Mouse (Mus musculus): ENCODE measurements at regions not wholly inside any gene's neighbourhood (a gene's known extent, or its start where the extent isn't known, plus 50 kb on each side); places are given as distances from the start of the nearest gene placed in this dataset.

DNA sequence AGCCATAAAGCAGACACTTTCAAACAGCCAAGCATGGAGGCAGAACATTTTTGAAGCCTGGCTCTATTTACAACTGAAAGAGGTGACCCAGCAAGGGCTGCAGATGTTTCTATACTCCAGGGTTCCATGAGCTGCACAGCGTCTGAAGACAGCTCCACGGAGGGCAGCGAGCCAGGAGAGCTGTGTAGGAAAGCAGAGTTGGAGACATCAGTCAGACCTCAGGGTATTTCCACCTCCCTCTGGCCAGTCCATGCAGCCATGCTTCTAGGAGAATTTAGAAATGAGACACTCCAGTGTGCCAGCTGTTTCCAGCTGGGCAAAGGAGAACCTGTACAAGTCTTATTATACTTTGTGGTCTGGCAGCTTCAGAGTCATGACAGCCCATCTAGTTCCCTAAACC is 85.8 kb downstream of the Aldh8a1 start:
- 57% methylated on average over 3 of the region's 3 CpGs for WGBS (ENCODE audit: insufficient replicate concordance)
- Histone ChIP-seq H3K27me3 (no peaks in the 10 kb centered on the region), H3K9ac (no peak overlapping the region), H3K4me2 (no peak overlapping the region), H3K4me3 (replicated peaks) (no peak overlapping the region), H3K36me3 (replicated peaks) (no peaks in the 10 kb centered on the region), H3K9me3 (replicated peaks) (no peaks in the 10 kb centered on the region), H3K27ac (replicated peaks) (no peak overlapping the region), H3K4me1 (replicated peaks) (peaks cover 6% of the 10 kb centered on the region; the same call in 1 of the 2 replicates)
- no peak for ATAC-seq (ENCODE audit: insufficient read depth)

DNA sequence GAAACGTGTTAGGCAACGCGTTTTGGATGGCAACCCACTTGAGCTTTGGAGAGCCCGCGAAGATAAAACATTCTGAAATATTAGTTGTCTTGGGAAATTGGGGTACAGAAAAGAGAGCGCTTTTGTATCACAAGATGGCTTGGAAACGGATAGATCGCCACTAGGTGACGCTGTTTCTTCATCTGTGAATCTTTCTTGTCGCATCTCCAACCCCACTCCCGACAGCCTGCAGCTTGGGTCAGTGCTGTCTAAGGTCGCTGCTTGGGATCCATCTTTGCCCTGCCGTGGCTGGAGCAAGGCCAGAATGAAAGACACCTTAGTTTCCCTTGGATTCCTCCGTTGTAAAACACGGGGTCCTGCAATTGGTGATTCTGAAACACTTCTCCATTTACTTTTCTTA is 88.3 kb downstream of the Aldh8a1 start:
- Histone ChIP-seq H3K4me3 (replicated peaks) (no peak overlapping the region), H3K4me1 (replicated peaks) (peaks cover 4% of the 10 kb centered on the region; the same call in 1 of the 2 replicates), H3K9me3 (replicated peaks) (no peaks in the 10 kb centered on the region), H3K27me3 (no peaks in the 10 kb centered on the region), H3K4me2 (peak overlapping the region; percentile 27; the same call in 1 of the 2 replicates), H3K9ac (no peak overlapping the region), H3K36me3 (replicated peaks) (no peaks in the 10 kb centered on the region), H3K27ac (replicated peaks) (no peak overlapping the region)
- no peak for ATAC-seq (ENCODE audit: insufficient read depth)
- WGBS (ENCODE audit: insufficient replicate concordance) = 2% methylated on average over 15 of the region's 15 CpGs

DNA sequence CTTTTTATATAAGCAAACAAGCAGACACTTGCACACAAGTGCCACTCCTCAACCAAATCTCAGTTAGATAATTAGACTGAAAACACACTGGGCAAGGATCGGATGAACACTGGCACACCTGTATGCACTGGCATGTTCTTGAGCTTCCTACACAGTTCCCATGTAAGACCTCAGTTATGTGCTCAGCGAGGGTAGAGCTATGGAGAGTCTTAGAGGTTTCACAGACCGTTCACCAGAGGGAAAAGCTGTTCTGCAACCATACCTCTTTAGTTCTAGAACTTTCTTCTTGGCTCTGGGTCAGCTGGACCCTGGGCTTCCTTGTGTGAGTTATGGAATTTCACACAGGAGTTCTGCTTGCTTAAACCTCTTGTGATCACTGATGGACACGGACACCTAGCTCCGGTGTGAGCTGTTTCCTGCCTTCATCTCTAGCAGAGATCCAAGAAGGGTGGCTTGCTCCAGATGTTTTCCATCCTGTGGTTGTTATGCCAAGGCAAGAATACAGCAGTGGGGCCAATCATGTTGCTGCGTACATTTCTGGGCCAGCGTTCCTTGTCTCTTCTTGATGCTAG is 88.8 kb downstream of the Aldh8a1 start:
- Histone ChIP-seq H3K36me3 (replicated peaks) (no peaks in the 10 kb centered on the region), H3K4me1 (replicated peaks) (no peaks in the 10 kb centered on the region), H3K27me3 (no peaks in the 10 kb centered on the region), H3K4me3 (replicated peaks) (no peak overlapping the region), H3K9me3 (replicated peaks) (no peaks in the 10 kb centered on the region), H3K9ac (no peak overlapping the region), H3K27ac (replicated peaks) (no peak overlapping the region), H3K4me2 (no peak overlapping the region)
- no peak for ATAC-seq (ENCODE audit: insufficient read depth)
- 63% methylated on average over 7 of the region's 7 CpGs for WGBS (ENCODE audit: insufficient replicate concordance)

DNA sequence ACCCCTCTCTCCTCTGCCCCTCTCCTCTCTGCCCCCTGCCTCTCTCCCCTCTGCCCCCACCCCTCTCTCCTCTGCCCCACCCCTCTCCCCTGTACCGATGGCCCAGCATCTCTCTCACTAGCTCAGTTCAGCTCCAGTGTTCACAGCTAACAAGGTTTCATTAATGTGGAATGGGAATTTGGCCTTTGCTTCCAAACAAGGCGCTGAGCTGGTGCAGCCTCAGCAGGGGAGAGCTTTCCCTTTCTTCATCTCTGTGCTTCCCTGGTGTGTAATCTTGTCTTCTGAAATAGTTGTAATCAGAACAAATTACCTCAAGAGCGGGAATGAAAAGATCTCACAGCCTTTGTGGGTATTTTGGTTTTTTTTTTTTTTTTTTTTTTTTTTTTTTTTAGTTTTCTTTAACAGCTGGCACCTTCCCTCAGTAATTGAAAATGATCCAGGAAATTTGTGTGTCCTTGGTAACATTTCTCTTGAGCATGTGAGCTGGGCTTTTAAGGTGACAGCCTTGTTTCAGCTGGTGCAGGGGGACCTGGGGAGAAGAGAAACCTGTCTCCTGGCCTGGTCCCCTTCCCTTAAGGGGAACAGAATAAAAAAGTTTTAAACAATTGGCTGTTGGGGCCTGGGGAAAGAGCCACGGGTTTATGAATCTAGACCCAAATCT is 90.5 kb downstream of the Aldh8a1 start:
- ATAC-seq (ENCODE audit: insufficient read depth) = no peak
- no peaks in the 10 kb centered on the region for H3K4me1 ChIP-seq (replicated peaks)
- H3K9ac ChIP-seq = no peak overlapping the region
- H3K27me3 ChIP-seq = no peaks in the 10 kb centered on the region
- WGBS (ENCODE audit: insufficient replicate concordance) = 38% methylated on average over 4 of the region's 4 CpGs
- H3K36me3 ChIP-seq (replicated peaks) = no peaks in the 10 kb centered on the region
- H3K4me3 ChIP-seq (replicated peaks) = no peak overlapping the region
- no peak overlapping the region for H3K4me2 ChIP-seq
- H3K9me3 ChIP-seq (replicated peaks) = no peaks in the 10 kb centered on the region
- no peak overlapping the region for H3K27ac ChIP-seq (replicated peaks)

DNA sequence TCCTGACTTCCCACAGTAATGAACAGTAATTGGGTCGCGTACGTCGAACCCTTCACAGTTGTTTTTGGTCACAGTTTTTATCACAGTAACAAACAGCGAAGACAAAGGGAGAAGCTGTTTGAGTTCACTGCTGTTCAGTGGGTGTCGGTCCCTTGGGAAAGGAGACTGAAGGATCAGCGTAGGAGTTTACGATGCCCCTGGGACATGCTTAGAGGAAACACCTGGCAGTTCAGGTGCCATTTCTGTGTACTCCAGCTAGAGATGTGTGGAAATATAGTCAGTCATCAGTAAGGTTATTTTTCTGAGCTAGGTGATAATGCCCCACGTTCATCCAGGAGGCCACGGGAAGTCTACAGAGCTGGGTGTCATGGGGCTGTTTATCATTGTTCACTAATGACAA is 91.3 kb downstream of the Aldh8a1 start:
- WGBS (ENCODE audit: insufficient replicate concordance) = 72% methylated on average over 10 of the region's 10 CpGs
- no peak overlapping the region for H3K9ac ChIP-seq
- H3K4me2 ChIP-seq = no peak overlapping the region
- H3K9me3 ChIP-seq (replicated peaks) = no peaks in the 10 kb centered on the region
- no peak for ATAC-seq (ENCODE audit: insufficient read depth)
- no peaks in the 10 kb centered on the region for H3K27me3 ChIP-seq
- no peak overlapping the region for H3K27ac ChIP-seq (replicated peaks)
- H3K36me3 ChIP-seq (replicated peaks) = no peaks in the 10 kb centered on the region
- H3K4me3 ChIP-seq (replicated peaks) = no peak overlapping the region
- H3K4me1 ChIP-seq (replicated peaks) = no peaks in the 10 kb centered on the region

DNA sequence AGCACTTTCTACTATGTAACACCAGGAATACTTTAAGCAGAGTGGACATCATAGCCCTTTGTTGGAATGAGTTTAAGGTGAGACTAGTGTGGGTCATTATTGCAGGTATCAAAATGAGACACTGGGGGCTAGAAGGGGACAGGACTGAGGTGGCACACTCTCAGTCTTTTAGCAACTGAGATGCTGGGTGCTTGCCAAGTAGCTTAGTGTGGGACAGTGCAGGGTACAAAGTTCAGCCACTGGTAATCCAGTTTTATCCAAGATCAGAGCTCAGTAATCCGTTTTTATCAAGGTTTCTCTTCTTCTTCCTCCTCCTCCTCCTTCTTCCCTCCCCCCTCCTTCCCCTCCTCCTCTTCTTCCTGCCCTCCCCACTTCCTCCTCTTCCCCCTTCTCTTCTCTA is 92.9 kb downstream of the Aldh8a1 start:
- ATAC-seq (ENCODE audit: insufficient read depth) = no peak
- 5% methylated on average over 1 of the region's 1 CpGs for WGBS (ENCODE audit: insufficient replicate concordance)
- H3K4me1 ChIP-seq (replicated peaks) = no peaks in the 10 kb centered on the region

DNA sequence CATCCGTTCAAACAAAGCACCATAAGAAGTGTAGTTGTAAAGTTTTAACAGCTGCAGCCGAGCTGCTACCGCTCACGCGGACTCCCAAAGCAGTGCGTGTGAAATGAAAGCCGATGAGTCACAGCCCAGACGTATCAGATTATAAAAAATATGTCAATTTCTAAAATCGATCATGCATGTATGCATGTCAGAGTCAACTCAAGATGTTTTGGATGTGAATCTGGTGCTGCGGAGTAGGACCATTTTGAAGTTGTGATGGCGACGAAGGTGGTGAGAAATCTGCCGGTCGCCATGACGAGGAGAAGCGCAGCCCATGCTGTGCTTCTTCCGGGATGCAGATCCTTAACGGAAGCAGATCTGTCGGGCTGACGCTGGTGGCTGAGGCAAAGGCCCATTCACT is 93.5 kb downstream of the Aldh8a1 start:
- 66% methylated on average over 20 of the region's 20 CpGs for WGBS (ENCODE audit: insufficient replicate concordance)
- H3K4me2 ChIP-seq = no peak overlapping the region
- H3K4me1 ChIP-seq (replicated peaks) = no peaks in the 10 kb centered on the region
- ATAC-seq (ENCODE audit: insufficient read depth) = no peak
- H3K9ac ChIP-seq = no peak overlapping the region
- H3K36me3 ChIP-seq (replicated peaks) = no peaks in the 10 kb centered on the region
- no peak overlapping the region for H3K4me3 ChIP-seq (replicated peaks)
- H3K27ac ChIP-seq (replicated peaks) = no peak overlapping the region
- H3K9me3 ChIP-seq (replicated peaks) = no peaks in the 10 kb centered on the region
- no peaks in the 10 kb centered on the region for H3K27me3 ChIP-seq

More for the DNA sequence above, 92.9 kb downstream of the Aldh8a1 start:
- Histone ChIP-seq H3K27ac (replicated peaks) (no peak overlapping the region), H3K4me2 (no peak overlapping the region), H3K9me3 (replicated peaks) (no peaks in the 10 kb centered on the region), H3K9ac (no peak overlapping the region), H3K36me3 (replicated peaks) (no peaks in the 10 kb centered on the region), H3K4me3 (replicated peaks) (no peak overlapping the region), H3K27me3 (no peaks in the 10 kb centered on the region)

DNA sequence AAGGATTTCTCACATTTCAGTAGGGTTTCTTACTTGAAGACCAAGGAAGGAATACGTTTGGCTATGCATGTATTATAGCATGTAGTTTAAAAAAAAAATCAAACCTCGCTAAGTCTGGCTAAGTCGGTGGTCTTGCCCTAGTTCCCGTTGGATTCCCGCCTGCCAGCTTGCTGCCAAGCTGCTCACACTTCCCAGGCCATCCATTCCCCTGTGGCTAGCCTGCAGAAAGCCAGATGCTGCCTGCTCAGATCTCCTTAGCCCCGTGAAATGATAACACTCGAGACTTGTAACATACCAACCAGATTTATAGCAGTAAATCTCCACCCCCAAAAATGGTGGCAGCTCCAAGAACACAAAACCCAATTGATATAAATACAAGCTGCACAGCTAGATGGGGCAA is 97.2 kb downstream of the Aldh8a1 start:
- H3K27me3 ChIP-seq = no peaks in the 10 kb centered on the region
- H3K4me2 ChIP-seq = no peak overlapping the region
- no peak overlapping the region for H3K4me3 ChIP-seq (replicated peaks)
- no peak for ATAC-seq (ENCODE audit: insufficient read depth)
- no peaks in the 10 kb centered on the region for H3K9me3 ChIP-seq (replicated peaks)
- no peak overlapping the region for H3K27ac ChIP-seq (replicated peaks)
- WGBS (ENCODE audit: insufficient replicate concordance) = 53% methylated on average over 7 of the region's 7 CpGs
- no peaks in the 10 kb centered on the region for H3K4me1 ChIP-seq (replicated peaks)
- no peaks in the 10 kb centered on the region for H3K36me3 ChIP-seq (replicated peaks)
- H3K9ac ChIP-seq = no peak overlapping the region

DNA sequence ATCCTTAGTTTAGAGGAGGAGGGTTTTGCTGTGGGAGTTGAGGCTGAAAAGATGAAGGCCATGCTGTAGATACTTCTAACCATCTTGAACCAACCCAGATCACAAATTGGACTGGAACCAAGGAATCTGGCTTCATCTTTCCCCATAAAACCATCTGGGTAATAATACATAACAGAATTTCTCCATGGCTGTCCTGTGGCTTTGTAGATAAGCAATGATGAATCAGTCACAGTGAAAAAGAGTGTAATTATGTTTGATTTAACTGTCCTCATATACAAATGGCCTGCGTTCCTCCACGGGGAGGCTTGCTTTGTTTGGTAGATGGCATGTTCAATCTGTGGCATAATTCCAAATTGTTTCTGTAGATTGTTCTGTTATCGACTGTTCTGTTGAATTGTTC is 100.9 kb downstream of the Aldh8a1 start:
- Histone ChIP-seq H3K9ac (no peak overlapping the region), H3K9me3 (replicated peaks) (no peaks in the 10 kb centered on the region), H3K27ac (replicated peaks) (no peak overlapping the region), H3K27me3 (no peaks in the 10 kb centered on the region), H3K36me3 (replicated peaks) (no peaks in the 10 kb centered on the region), H3K4me1 (replicated peaks) (no peaks in the 10 kb centered on the region), H3K4me2 (no peak overlapping the region), H3K4me3 (replicated peaks) (no peak overlapping the region)
- WGBS (ENCODE audit: insufficient replicate concordance) = 68% methylated on average over 3 of the region's 3 CpGs
- ATAC-seq (ENCODE audit: insufficient read depth) = no peak

DNA sequence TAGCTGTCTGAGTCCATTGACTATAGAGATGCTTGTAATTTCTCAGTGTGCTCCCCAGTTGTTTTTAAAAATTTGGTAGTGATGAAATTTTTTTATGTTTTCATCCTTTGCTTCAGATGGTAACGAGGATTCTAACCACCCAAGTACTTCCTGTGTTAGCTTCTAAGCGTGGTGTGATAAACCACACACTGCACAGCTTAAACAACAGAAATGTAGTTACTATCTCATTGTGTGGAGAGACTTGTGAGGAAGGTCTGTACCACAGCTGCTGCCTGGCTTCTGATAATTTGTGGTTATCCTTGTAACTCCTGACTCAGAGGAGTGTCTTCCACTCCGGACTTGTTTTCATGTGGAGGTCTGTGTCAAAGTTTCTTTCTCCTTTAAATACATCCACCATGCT is 102.3 kb downstream of the Aldh8a1 start:
- Histone ChIP-seq H3K9ac (no peak overlapping the region), H3K27me3 (no peaks in the 10 kb centered on the region), H3K4me1 (replicated peaks) (no peaks in the 10 kb centered on the region), H3K4me3 (replicated peaks) (no peak overlapping the region), H3K27ac (replicated peaks) (no peak overlapping the region), H3K4me2 (no peak overlapping the region), H3K9me3 (replicated peaks) (no peaks in the 10 kb centered on the region), H3K36me3 (replicated peaks) (no peaks in the 10 kb centered on the region)
- WGBS (ENCODE audit: insufficient replicate concordance) = 12% methylated on average over 3 of the region's 3 CpGs
- ATAC-seq (ENCODE audit: insufficient read depth) = no peak

DNA sequence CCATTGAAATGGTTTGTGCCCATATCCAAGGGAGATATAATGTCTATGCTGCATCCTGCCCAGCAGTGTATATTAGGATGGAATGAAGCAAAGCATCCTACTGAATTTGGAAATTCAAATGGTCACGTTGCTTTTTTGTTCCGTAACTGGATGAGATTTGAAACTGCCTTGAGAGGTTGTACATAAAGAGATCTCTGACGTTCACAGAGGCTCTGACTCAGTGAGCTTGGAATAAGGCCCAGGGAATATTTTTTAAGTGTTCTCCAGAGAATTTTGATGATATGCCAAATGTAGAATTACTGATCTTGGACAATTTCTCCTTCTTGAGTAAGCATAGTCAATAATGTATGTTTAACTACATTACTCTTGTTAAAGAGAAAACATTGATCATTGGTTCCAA is 104.2 kb downstream of the Aldh8a1 start:
- Histone ChIP-seq H3K27me3 (no peaks in the 10 kb centered on the region), H3K9ac (no peak overlapping the region), H3K4me3 (replicated peaks) (no peak overlapping the region), H3K4me1 (replicated peaks) (no peaks in the 10 kb centered on the region), H3K4me2 (no peak overlapping the region), H3K27ac (replicated peaks) (no peak overlapping the region), H3K36me3 (replicated peaks) (no peaks in the 10 kb centered on the region), H3K9me3 (replicated peaks) (no peaks in the 10 kb centered on the region)
- WGBS (ENCODE audit: insufficient replicate concordance) = 74% methylated on average over 3 of the region's 3 CpGs
- no peak for ATAC-seq (ENCODE audit: insufficient read depth)

DNA sequence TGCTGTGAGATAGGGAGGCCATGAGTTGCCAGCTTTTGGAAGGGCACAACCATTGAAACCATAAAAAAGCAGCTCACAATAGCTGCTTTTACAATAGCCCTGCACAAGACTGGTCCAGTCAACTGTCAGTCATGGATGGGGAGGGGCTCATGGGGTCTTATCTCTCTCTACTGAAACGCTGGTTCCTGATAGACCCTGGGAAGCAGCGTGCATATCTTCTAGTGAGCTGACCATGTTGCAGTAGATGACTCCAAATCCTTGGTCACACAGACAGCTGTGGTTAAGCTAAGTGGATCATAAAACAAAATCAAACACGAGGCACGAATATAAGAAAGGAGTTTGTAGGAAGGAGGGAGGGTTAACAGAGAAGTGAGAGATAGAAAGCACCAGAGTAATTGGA is 105.0 kb downstream of the Aldh8a1 start:
- Histone ChIP-seq H3K9me3 (replicated peaks) (no peaks in the 10 kb centered on the region), H3K9ac (no peak overlapping the region), H3K4me1 (replicated peaks) (no peaks in the 10 kb centered on the region), H3K4me2 (no peak overlapping the region), H3K27me3 (no peaks in the 10 kb centered on the region), H3K4me3 (replicated peaks) (no peak overlapping the region), H3K27ac (replicated peaks) (no peak overlapping the region), H3K36me3 (replicated peaks) (no peaks in the 10 kb centered on the region)
- peak; percentile 54; the same call in 1 of the 2 replicates for ATAC-seq (ENCODE audit: insufficient read depth)
- 19% methylated on average over 4 of the region's 4 CpGs for WGBS (ENCODE audit: insufficient replicate concordance)

Measured in liver, embryonic 15.5 days (tissue).